Mouse (Mus musculus): ENCODE data around the gene Dgkh. TPM values are rescaled to one million over a fixed set of nuclear protein-coding genes. Genes with fewer than 3 reads are reported as not detected.

Gene Dgkh
- polyA plus RNA-seq, 1 experiment from 2014 or later = 2.9 TPM

Other genes with a start within 250 kb of the Dgkh start
- 11.9 and 12.7 TPM in 2 replicates for gene Akap11, start 196.0 kb downstream of the Dgkh start, polyA plus RNA-seq (2014; fragmentation: Nextera tagmentation; extraction: Ambion mirVana)
- gene Vwa8, start 116.3 kb upstream of the Dgkh start, polyA plus RNA-seq (2014; fragmentation: Nextera tagmentation; extraction: Ambion mirVana) = 14.5 and 18.5 TPM in 2 replicates